Mouse (Mus musculus) CH12.LX (cell line): ENCODE results near the gene Katna1.

Experiments used
- CHD2 ChIP-seq: IDR thresholded peaks from 2 replicates; pipeline ENCODE4 v1.6.1; 2011; ENCODE audit warnings: low read length, improper control_type of control experiment
- CTCF ChIP-seq, 2 experiments: IDR thresholded peaks in 1 of 2; conservative IDR thresholded peaks in 1 of 2; 2 replicates each; pipeline ENCODE4 v1.5.1; 2011 to 2012; ENCODE audit warnings: low read depth in 2 of 2, low read length in 2 of 2, improper control_type of control experiment in 1 of 2, inconsistent platforms in 1 of 2, mild to moderate bottlenecking in 1 of 2, moderate library complexity in 1 of 2
- MAX ChIP-seq: IDR thresholded peaks from 2 replicates; pipeline ENCODE4 v1.6.1; 2011; ENCODE audit warnings: low read length, improper control_type of control experiment
- POLR2AphosphoS2 ChIP-seq: IDR thresholded peaks from 2 replicates; pipeline ENCODE4 v1.6.1; 2011; ENCODE audit warnings: low read depth, low read length, improper control_type of control experiment
- RAD21 ChIP-seq: IDR thresholded peaks from 2 replicates; pipeline ENCODE4 v1.6.1; 2011; ENCODE audit warnings: low read depth, mild to moderate bottlenecking, low read length, improper control_type of control experiment, moderate library complexity

DNA sequence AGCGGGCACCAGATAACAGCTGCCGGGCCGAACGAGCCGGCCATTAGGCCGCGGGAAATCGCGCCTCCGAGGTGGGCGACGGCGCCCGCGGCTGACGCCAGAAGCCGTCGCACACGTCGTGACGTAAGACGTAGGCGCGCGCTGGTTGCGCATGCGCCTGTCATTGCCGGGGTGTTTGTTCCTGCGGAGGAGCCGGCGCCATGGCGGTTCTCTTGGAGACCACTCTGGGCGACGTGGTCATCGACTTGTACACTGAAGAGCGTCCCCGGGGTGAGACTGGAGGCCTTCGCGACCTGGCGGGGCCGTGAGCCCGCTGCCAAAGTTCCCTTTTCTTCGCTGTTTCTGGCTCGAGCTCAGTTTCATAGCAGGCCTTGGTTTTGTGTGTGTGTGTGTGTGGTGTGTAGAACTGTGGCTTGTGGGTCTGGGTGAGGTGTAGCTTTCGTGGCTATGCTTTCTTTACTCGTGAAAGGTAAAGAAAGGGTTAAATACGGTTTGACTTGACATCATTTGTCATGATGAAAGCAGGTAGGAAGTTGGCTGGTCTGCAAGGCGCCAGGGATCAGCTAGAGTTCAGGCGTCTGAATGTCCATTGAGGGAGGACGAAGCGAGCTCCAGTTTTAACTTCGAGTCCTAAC is 67.1 kb downstream of the Katna1 start, which contains the start of the genes Ginm1 and Ppil4:
- TF ChIP-seq POLR2AphosphoS2 (peak; percentile 91), CHD2 (no peak), CTCF (conservative IDR thresholded peaks at IDR 0.05 in 1 of 2, IDR thresholded peaks at IDR 0.05 in 1 of 2; ENCODE audit: low read depth in 2 of 2, low read length in 2 of 2) (no peak), RAD21 (no peak), MAX (peak; percentile 70)
